In the genomic region with DNA sequence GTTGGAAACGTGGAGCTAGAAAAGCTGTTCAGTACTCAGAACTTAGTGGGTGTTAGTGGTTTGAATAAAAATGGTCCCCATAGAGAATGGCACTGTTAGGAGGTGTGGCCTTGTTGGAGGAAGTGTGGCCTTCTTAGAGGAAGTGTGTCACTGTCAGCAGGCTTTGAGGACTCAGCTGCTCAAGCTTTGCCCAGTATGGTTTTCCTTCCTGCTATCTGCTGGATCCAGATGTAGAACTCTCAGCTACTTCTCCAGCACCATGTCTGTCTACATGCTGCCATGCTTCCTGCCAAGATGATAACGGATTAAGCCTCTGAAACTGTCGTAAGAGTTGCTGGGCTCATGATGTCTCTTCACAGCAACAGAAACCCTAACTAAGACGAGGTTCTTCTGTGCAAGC, we compare ENCODE assay signal across 18 mouse cellular contexts. TPM values are rescaled to one million over a fixed set of nuclear protein-coding genes. Genes with fewer than 3 reads are reported as not detected.
A peak's percentile ranks its signal among the peaks of the same experiment; 100 is the strongest.
DNase-seq lines count a peak whose midpoint lies in the region; ATAC-seq and TF ChIP-seq lines count a peak whose summit lies in the region.
"Had no signal": no experiment of that assay in that cellular context is flagged by ENCODE, and none has a peak within 500 bp of the region (broad histone marks: within the 10 kb centered on the region; RNA-seq: fewer than 3 reads in every experiment).

No protein-coding gene starts in this region.

- no peaks in the 10 kb centered on the region for H3K9me3 ChIP-seq in CH12.LX (replicated peaks; ENCODE audit: low read length)
- H3K9me3 ChIP-seq in liver, embryonic 14.5 days (ENCODE audit: control insufficient read depth, low read length), result no peaks in the 10 kb centered on the region
- H3K9me3 ChIP-seq: forebrain, embryonic 13.5 days; hindbrain, embryonic 15.5 days; limb, embryonic 15.5 days; neural tube, embryonic 13.5 days had no signal

- in situ Hi-C loops in CH12.LX (cut with MboI; ENCODE audit: low pct_ligation_motif_present, low pct_unique_long_range_greater_than_20kb, low sequenced_read_pairs), result no loop called here

- peak; percentile 20 for DNase-seq in CH12.LX (ENCODE audit: extremely low read depth)
- DNase-seq in c-Kit-positive CD71-negative TER-119-negative erythroid progenitor cells, embryonic 14.5 days (ENCODE audit: low read depth), result peak; percentile 32
- peak in 1 of 3 experiments; percentile 16 for DNase-seq in liver, embryonic 14.5 days (ENCODE audit: low read depth in 3 of 3, low spot score in 3 of 3)
- no peak for DNase-seq in right cerebral cortex, postnatal 25 days
- DNase-seq in heart, postnatal 10 days, result no peak
- DNase-seq in right cerebral cortex, postnatal 10 days (ENCODE audit: low spot score in 2 of 2), result no peak
- DNase-seq: cerebellum, adult 9-10 months; embryo, embryonic 11 days; heart, adult 11 months; kidney, postnatal 14 days; lung, postnatal 36 days had no signal

- WGBS in liver, embryonic 14.5 days (ENCODE audit: insufficient replicate concordance), result 17% methylated on average over 4 of the region's 4 CpGs

- TF ChIP-seq EP300 in CH12.LX (IDR thresholded peaks at IDR 0.05; ENCODE audit: low read length), result no peak
- TF ChIP-seq EP300 in liver, embryonic 14.5 days (IDR thresholded peaks at IDR 0.05; ENCODE audit: low read depth), result peak; percentile 8; the same call in 1 of the 2 replicates

- peaks cover 0 to 17% of the 10 kb centered on the region in 2 experiments; a peak in 2 of 4 replicates for H3K4me1 ChIP-seq in CH12.LX (ENCODE audit: control insufficient read depth in 1 of 2, insufficient read depth in 2 of 2)
- H3K4me1 ChIP-seq in liver, embryonic 14.5 days (replicated peaks; ENCODE audit: control insufficient read depth in 2 of 2, insufficient read depth in 2 of 2, low read length in 1 of 2), result peaks cover 4 to 40% of the 10 kb centered on the region in 2 experiments
- H3K4me1 ChIP-seq: forebrain, embryonic 13.5 days; hindbrain, embryonic 15.5 days; limb, embryonic 15.5 days; neural tube, embryonic 13.5 days had no signal

- H3K4me2 ChIP-seq in CH12.LX (ENCODE audit: insufficient read depth, low read depth, poor library complexity, severe bottlenecking), result no peak overlapping the region
- no peak overlapping the region for H3K4me2 ChIP-seq in liver, embryonic 14.5 days (ENCODE audit: low read depth)
- H3K4me2 ChIP-seq: forebrain, embryonic 13.5 days; hindbrain, embryonic 15.5 days; limb, embryonic 15.5 days; neural tube, embryonic 13.5 days had no signal

- intact Hi-C loops in heart, postnatal 10 days (cut with DNase I), result no loop called here

- H3K27ac ChIP-seq in CH12.LX (ENCODE audit: insufficient read depth, low read depth), result no peak overlapping the region
- H3K27ac ChIP-seq in liver, embryonic 14.5 days, result no peak overlapping the region
- H3K27ac ChIP-seq: forebrain, embryonic 13.5 days; hindbrain, embryonic 15.5 days; limb, embryonic 15.5 days; neural tube, embryonic 13.5 days had no signal

- no peak overlapping the region for H3K4me3 ChIP-seq in CH12.LX (replicated peaks in 1 of 3; ENCODE audit: low read depth in 2 of 3, low read length in 2 of 3, poor library complexity in 1 of 3)
- no peak overlapping the region for H3K4me3 ChIP-seq in liver, embryonic 14.5 days (ENCODE audit: insufficient read depth in 1 of 2, low read depth in 2 of 2, low read length in 2 of 2)
- H3K4me3 ChIP-seq: forebrain, embryonic 13.5 days; hindbrain, embryonic 15.5 days; limb, embryonic 15.5 days; neural tube, embryonic 13.5 days had no signal

- dilution Hi-C loops in CH12.LX (cut with MboI; ENCODE audit: extremely low pct_ligation_motif_present, extremely low pct_unique_long_range_greater_than_20kb, low sequenced_read_pairs), result no loop called here

- TF ChIP-seq POLR2A in CH12.LX (IDR thresholded peaks at IDR 0.05; ENCODE audit: low read depth, low read length), result no peak

- H3K9ac ChIP-seq in CH12.LX (ENCODE audit: insufficient read depth, low read depth), result no peak overlapping the region
- no peak overlapping the region for H3K9ac ChIP-seq in liver, embryonic 14.5 days (replicated peaks)
- H3K9ac ChIP-seq: forebrain, embryonic 13.5 days; hindbrain, embryonic 15.5 days; limb, embryonic 15.5 days; neural tube, embryonic 13.5 days had no signal

- TF ChIP-seq CTCF in CH12.LX (conservative IDR thresholded peaks at IDR 0.05 in 1 of 2, IDR thresholded peaks at IDR 0.05 in 1 of 2; ENCODE audit: low read depth in 2 of 2, low read length in 2 of 2), result no peak
- no peak for TF ChIP-seq CTCF in liver, embryonic 14.5 days (IDR thresholded peaks at IDR 0.05; ENCODE audit: low read depth)

- no peaks in the 10 kb centered on the region for H3K36me3 ChIP-seq in CH12.LX (replicated peaks in 1 of 2; ENCODE audit: control insufficient read depth in 1 of 2, insufficient read depth in 1 of 2, low read length in 1 of 2)
- no peaks in the 10 kb centered on the region for H3K36me3 ChIP-seq in liver, embryonic 14.5 days (replicated peaks; ENCODE audit: control insufficient read depth, insufficient read depth, low read depth)
- H3K36me3 ChIP-seq: hindbrain, embryonic 15.5 days; limb, embryonic 15.5 days; neural tube, embryonic 13.5 days had no signal

- peak; percentile 54; the same call in 1 of the 2 replicates for ATAC-seq in liver, embryonic 14.5 days (ENCODE audit: insufficient read depth)
- ATAC-seq in monocyte, adult 5-6 weeks (replicated peaks; ENCODE audit: insufficient number of reproducible peaks, low FRiP score, low TSS enrichment, poor library complexity, severe bottlenecking), result 0 out of 2 replicates have a peak, but pooled peaks have one; percentile 44
- ATAC-seq: forebrain, embryonic 13.5 days; intestine, postnatal 0 days; midbrain, embryonic 16.5 days had no signal

- no peaks in the 10 kb centered on the region for H3K79me2 ChIP-seq in CH12.LX (replicated peaks; ENCODE audit: control insufficient read depth, extremely low read depth, insufficient read depth, poor library complexity, severe bottlenecking)

- no peaks in the 10 kb centered on the region for H3K27me3 ChIP-seq in CH12.LX (replicated peaks)
- H3K27me3 ChIP-seq in liver, embryonic 14.5 days (ENCODE audit: control insufficient read depth, insufficient read depth, low read length), result no peaks in the 10 kb centered on the region
- H3K27me3 ChIP-seq: forebrain, embryonic 13.5 days; hindbrain, embryonic 15.5 days; limb, embryonic 15.5 days; neural tube, embryonic 13.5 days had no signal

- TF ChIP-seq RAD21 in CH12.LX (IDR thresholded peaks at IDR 0.05; ENCODE audit: low read depth, low read length), result no peak

TF ChIP-seq in CH12.LX, 34 proteins besides CTCF, POLR2A, EP300 and RAD21:
- TF ChIP-seq USF1 (IDR thresholded peaks at IDR 0.05; ENCODE audit: low read depth, low read length) (no peak), ELF1 (IDR thresholded peaks at IDR 0.05; ENCODE audit: low read depth, low read length) (no peak), HCFC1 (IDR thresholded peaks at IDR 0.05; ENCODE audit: low read depth, low read length) (no peak), IRF4 (IDR thresholded peaks at IDR 0.05; ENCODE audit: low read depth, low read length) (no peak), SIN3A (IDR thresholded peaks at IDR 0.05; ENCODE audit: low read length) (no peak), MAX (IDR thresholded peaks at IDR 0.05; ENCODE audit: low read length) (no peak), UBTF (IDR thresholded peaks at IDR 0.05; ENCODE audit: low read depth, low read length) (no peak), POLR2AphosphoS2 (IDR thresholded peaks at IDR 0.05; ENCODE audit: low read depth, low read length) (no peak), MEF2A (IDR thresholded peaks at IDR 0.05; ENCODE audit: borderline replicate concordance, low read depth, low read length) (no peak), MYC (IDR thresholded peaks at IDR 0.05; ENCODE audit: low read depth, low read length) (no peak), ZKSCAN1 (IDR thresholded peaks at IDR 0.05; ENCODE audit: borderline replicate concordance, low read depth, low read length) (no peak), NELFE (IDR thresholded peaks at IDR 0.05; ENCODE audit: low read depth, low read length) (no peak)

RNA-seq across cellular contexts. Expression of gene Rreb1, which starts 59.8 kb away (rescaled TPM):
- total RNA-seq in CH12.LX (2012; rRNA removed) (5.3 TPM in 2 replicates), CH12.LX (2014; rRNA removed) (1.0 and 1.4 TPM in 2 replicates)
- 7.4 and 10.2 TPM in 2 replicates for polyA plus RNA-seq in CH12.LX (2012; ENCODE audit: insufficient read length, low read depth)
- polyA plus RNA-seq in liver, embryonic 14.5 days (2012; rRNA removed), result 4.8 and 5.4 TPM in 2 replicates
- polyA plus RNA-seq in liver, embryonic 14.5 days (2014; fragmentation: Nextera tagmentation; extraction: Ambion mirVana), result 5.4 TPM in 2 replicates
- 13.0 to 29.9 TPM (median 18.2 TPM) in 3 replicates for total RNA-seq in monocyte, adult 5-6 weeks (2017)
- total RNA-seq in heart, postnatal 10 days (2021), result 10 to 100 TPM; 46.7 to 61.8 TPM

Comparison
In these comparisons a context has a peak if more than half of its experiments do, and no peak if none do; other contexts are left out.
1. DNase-seq: peak in CH12.LX (single experiment) and c-Kit-positive CD71-negative TER-119-negative erythroid progenitor cells, embryonic 14.5 days (single experiment); none in right cerebral cortex, postnatal 25 days (single experiment), heart, postnatal 10 days (0 of 2) and right cerebral cortex, postnatal 10 days (0 of 2).